Mouse (Mus musculus) kidney, embryonic 14.5 days (tissue): Measurements from ENCODE around the gene Ciita. TPM values are rescaled to one million over a fixed set of nuclear protein-coding genes. Genes with fewer than 3 reads are reported as not detected.

Source experiments
- ATAC-seq: fragments of 200-750 bp; cut with Nextera tagmentation; 2 replicates; pipeline ENCODE4 v1.8.0; 2017; ENCODE audit warnings: moderate number of reproducible peaks, mild to moderate bottlenecking, moderate TSS enrichment, moderate library complexity; ENCODE audit not compliant: low FRiP score, low TSS enrichment
- H3K27ac ChIP-seq: fragments of 300-500 bp; sonication (generic); 2 replicates; pipeline ENCODE4 v1.5.1; 2014; ENCODE audit warnings: low read depth, mild to moderate bottlenecking, low read length, moderate library complexity, mixed read lengths
- H3K27me3 ChIP-seq: fragments of 300-500 bp; sonication (generic); 2 replicates; pipeline ENCODE4 v1.6.1; 2014; ENCODE audit warnings: mild to moderate bottlenecking, low read length; ENCODE audit not compliant: control insufficient read depth, insufficient read depth
- H3K36me3 ChIP-seq: fragments of 300-500 bp; sonication (generic); 2 replicates; pipeline ENCODE4 v1.6.1; 2014; ENCODE audit warnings: low read length, mixed read lengths; ENCODE audit not compliant: control insufficient read depth, insufficient read depth
- H3K4me1 ChIP-seq: fragments of 300-500 bp; sonication (generic); 2 replicates; pipeline ENCODE4 v1.6.1; 2014; ENCODE audit warnings: low read length, mixed read lengths; ENCODE audit not compliant: control insufficient read depth, insufficient read depth
- H3K4me2 ChIP-seq: fragments of 300-500 bp; sonication (generic); replicated peaks from 2 replicates; pipeline ENCODE4 v1.6.1; 2014; ENCODE audit warnings: low read depth, mild to moderate bottlenecking, low read length
- H3K4me3 ChIP-seq: fragments of 300-500 bp; sonication (generic); 2 replicates; pipeline ENCODE4 v1.5.1; 2014; ENCODE audit warnings: mild to moderate bottlenecking, low read length
- H3K9ac ChIP-seq: fragments of 300-500 bp; sonication (generic); 2 replicates; pipeline ENCODE4 v1.6.1; 2014; ENCODE audit warnings: low read depth, mild to moderate bottlenecking, low read length, moderate library complexity
- H3K9me3 ChIP-seq: fragments of 300-500 bp; sonication (generic); 2 replicates; pipeline ENCODE4 v1.6.1; 2016; ENCODE audit warnings: low read length; ENCODE audit not compliant: control insufficient read depth
- WGBS: fragments of 180-500 bp; shearing (Covaris S2); extraction: QIAGEN DNeasy Blood & Tissue Kit; methylation state at CpG from one replicate; pipeline ENCODE4 v1.1.7; 2014; 5-methylcytosine and 5-hydroxymethylcytosine counted together
- polyA plus RNA-seq: library from polyadenylated mRNA; unstranded; fragments of >200 nt; fragmentation: Nextera tagmentation; extraction: Ambion mirVana; gene quantifications from 2 replicates; pipeline ENCODE4 v1.2.1, GENCODE M21; 2014

Gene Ciita
- polyA plus RNA-seq, 1 experiment from 2014 or later = 1.4 TPM

GRCm38 (mm10) chr16:10461178-10461577, 18.7 kb upstream of the Ciita start:
- no peak overlapping the region for H3K4me2 ChIP-seq
- H3K9ac ChIP-seq = no peak overlapping the region
- H3K27me3 ChIP-seq = no peaks in the 10 kb centered on the region
- 91% methylated on average over 2 of the region's 2 CpGs for WGBS
- H3K4me1 ChIP-seq = no peaks in the 10 kb centered on the region
- H3K36me3 ChIP-seq = no peaks in the 10 kb centered on the region
- H3K4me3 ChIP-seq = no peak overlapping the region
- no peak for ATAC-seq
- H3K9me3 ChIP-seq = no peaks in the 10 kb centered on the region
- H3K27ac ChIP-seq = no peak overlapping the region

GRCm38 (mm10) chr16:10465011-10465681, 14.7 kb upstream of the Ciita start:
- no peak overlapping the region for H3K27ac ChIP-seq
- peak; percentile 35; the same call in 1 of the 2 replicates for ATAC-seq
- no peaks in the 10 kb centered on the region for H3K4me1 ChIP-seq
- no peak overlapping the region for H3K4me2 ChIP-seq
- no peaks in the 10 kb centered on the region for H3K27me3 ChIP-seq
- H3K4me3 ChIP-seq = no peak overlapping the region
- no peaks in the 10 kb centered on the region for H3K9me3 ChIP-seq
- H3K9ac ChIP-seq = no peak overlapping the region
- 17% methylated on average over 4 of the region's 4 CpGs for WGBS
- H3K36me3 ChIP-seq = no peaks in the 10 kb centered on the region

GRCm38 (mm10) chr16:10467391-10468107, 12.3 kb upstream of the Ciita start:
- H3K4me3 ChIP-seq = no peak overlapping the region
- ATAC-seq = no peak
- H3K9me3 ChIP-seq = no peaks in the 10 kb centered on the region
- H3K27me3 ChIP-seq = no peaks in the 10 kb centered on the region
- 30% methylated on average over 11 of the region's 11 CpGs for WGBS
- no peak overlapping the region for H3K4me2 ChIP-seq
- no peak overlapping the region for H3K27ac ChIP-seq
- no peaks in the 10 kb centered on the region for H3K4me1 ChIP-seq
- no peaks in the 10 kb centered on the region for H3K36me3 ChIP-seq
- H3K9ac ChIP-seq = no peak overlapping the region

DNA sequence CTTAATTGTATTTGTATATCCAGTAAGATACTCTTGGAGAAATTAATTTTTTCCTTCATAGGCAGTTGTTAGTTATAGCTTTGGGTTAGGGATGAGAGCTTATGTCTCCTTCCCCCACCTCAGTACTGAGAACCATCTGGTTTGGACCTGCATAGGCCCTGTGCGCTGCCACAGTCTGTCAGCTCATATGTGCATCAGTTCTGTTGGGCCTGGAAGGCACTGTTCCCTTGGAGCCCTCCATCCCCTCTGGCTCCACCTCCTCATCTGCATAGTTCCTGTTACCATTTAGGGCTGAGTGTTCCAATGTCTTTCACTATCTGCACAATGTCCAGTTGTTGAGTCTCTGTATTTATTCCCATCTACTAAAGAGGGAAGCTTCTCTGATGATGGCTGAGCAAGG, 11.7 kb upstream of the Ciita start:
- Histone ChIP-seq H3K4me3 (no peak overlapping the region), H3K4me1 (no peaks in the 10 kb centered on the region), H3K4me2 (no peak overlapping the region), H3K36me3 (no peaks in the 10 kb centered on the region), H3K27ac (no peak overlapping the region), H3K9ac (no peak overlapping the region), H3K27me3 (no peaks in the 10 kb centered on the region), H3K9me3 (no peaks in the 10 kb centered on the region)
- no peak for ATAC-seq
- 73% methylated on average over 1 of the region's 1 CpGs for WGBS

DNA sequence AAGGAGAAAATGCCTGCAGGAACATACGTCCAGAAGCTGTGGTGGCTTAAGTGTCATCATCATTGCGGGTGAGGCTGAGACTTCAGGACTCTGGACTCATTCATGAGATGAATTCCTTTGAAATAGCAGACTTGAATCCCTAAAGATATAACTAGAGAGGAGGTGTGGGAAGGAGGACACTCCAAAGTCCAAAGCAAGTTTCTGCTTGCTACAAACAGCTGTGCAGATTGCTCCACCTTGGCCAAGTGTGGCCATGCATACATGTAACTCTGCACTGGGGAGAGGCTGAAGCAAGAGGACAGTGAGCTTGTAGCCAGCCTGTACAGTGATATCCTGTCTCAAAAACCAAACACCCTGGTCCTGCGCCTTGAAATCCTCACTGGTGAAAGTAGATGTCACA, 7.9 kb upstream of the Ciita start:
- WGBS = 90% methylated on average over 3 of the region's 3 CpGs

DNA sequence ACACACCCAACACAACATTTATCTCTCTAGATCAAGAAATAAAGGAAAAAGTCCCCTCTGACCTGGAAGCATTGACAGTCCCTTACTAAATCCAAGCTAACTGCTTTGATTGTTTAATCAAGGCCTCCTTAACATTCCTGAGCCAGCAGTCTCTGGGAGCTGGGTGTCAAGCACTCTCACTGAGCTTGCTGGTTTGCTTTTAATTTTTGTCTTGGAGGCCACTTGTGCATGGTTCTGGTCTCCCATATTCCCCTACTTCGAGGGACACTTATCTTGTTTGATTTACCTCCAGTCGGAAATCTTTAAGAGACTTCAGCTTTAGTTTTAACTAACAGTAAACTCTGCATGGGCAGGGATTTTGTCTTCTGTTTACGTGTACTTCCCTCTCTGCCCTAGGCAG, 4.9 kb upstream of the Ciita start:
- ATAC-seq = no peak
- Histone ChIP-seq H3K27ac (no peak overlapping the region), H3K27me3 (no peaks in the 10 kb centered on the region), H3K9me3 (no peaks in the 10 kb centered on the region), H3K4me1 (no peaks in the 10 kb centered on the region), H3K4me3 (no peak overlapping the region), H3K4me2 (no peak overlapping the region), H3K36me3 (no peaks in the 10 kb centered on the region), H3K9ac (no peak overlapping the region)
- WGBS = 90% methylated on average over 3 of the region's 3 CpGs

More for the DNA sequence above, 7.9 kb upstream of the Ciita start:
- H3K4me3 ChIP-seq = no peak overlapping the region
- H3K4me1 ChIP-seq = no peaks in the 10 kb centered on the region
- no peak for ATAC-seq
- H3K9me3 ChIP-seq = no peaks in the 10 kb centered on the region
- no peaks in the 10 kb centered on the region for H3K36me3 ChIP-seq
- H3K4me2 ChIP-seq = no peak overlapping the region
- no peak overlapping the region for H3K27ac ChIP-seq
- H3K27me3 ChIP-seq = no peaks in the 10 kb centered on the region
- no peak overlapping the region for H3K9ac ChIP-seq

DNA sequence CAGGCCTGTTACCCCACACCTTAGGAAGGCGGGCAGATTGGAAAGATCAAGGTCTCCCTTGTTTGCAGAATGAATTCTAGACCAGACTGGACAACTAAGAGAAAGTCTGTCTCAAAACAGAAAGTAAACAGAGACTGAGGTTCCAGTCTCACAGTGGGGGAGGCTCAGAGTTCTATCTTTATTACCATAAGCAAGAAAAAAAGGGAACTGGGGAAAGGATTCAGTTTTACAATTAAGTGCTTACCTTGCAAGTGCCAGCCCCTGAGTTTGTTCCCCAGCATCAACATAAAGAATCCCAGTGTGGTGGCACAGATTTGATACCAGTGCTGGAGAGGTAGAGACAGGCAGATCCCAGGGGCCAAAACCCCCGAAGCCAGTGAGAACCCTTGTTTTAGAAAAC, 3.9 kb upstream of the Ciita start:
- 69% methylated on average over 2 of the region's 2 CpGs for WGBS
- Histone ChIP-seq H3K4me2 (no peak overlapping the region), H3K27ac (no peak overlapping the region), H3K27me3 (no peaks in the 10 kb centered on the region), H3K9ac (no peak overlapping the region), H3K4me1 (no peaks in the 10 kb centered on the region), H3K9me3 (no peaks in the 10 kb centered on the region), H3K4me3 (no peak overlapping the region), H3K36me3 (no peaks in the 10 kb centered on the region)
- ATAC-seq = no peak

GRCm38 (mm10) chr16:10482343-10482742, 2.5 kb downstream of the Ciita start:
- H3K4me3 ChIP-seq = no peak overlapping the region
- H3K27ac ChIP-seq = no peak overlapping the region
- H3K4me1 ChIP-seq = no peaks in the 10 kb centered on the region
- H3K36me3 ChIP-seq = no peaks in the 10 kb centered on the region
- H3K27me3 ChIP-seq = no peaks in the 10 kb centered on the region
- ATAC-seq = no peak
- H3K9ac ChIP-seq = no peak overlapping the region
- no peak overlapping the region for H3K4me2 ChIP-seq
- 66% methylated on average over 4 of the region's 4 CpGs for WGBS
- H3K9me3 ChIP-seq = no peaks in the 10 kb centered on the region

DNA sequence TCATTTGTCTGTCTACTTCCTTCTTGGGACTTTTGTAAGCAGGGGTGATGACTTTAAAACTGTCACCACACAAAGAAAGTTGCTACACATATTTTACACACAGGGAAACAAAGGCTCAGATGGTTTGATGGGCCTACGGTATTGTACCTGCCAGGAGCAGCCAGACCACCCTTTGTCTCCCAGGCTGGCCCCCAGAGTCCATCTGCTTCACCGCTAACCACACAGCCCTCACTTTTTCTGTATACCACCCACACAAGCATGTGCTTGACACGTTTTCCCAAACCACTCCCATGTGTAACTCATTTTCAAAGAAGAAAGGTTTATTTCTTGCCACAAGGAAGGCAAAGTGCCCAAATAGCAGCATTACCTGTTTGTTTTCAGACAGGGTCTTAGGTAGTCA, 7.1 kb downstream of the Ciita start:
- Histone ChIP-seq H3K27ac (no peak overlapping the region), H3K4me2 (no peak overlapping the region), H3K9me3 (no peaks in the 10 kb centered on the region), H3K27me3 (0 out of 2 replicates have a peak, but pooled peaks cover 3% of the 10 kb centered on the region), H3K4me3 (no peak overlapping the region), H3K4me1 (peaks cover 9% of the 10 kb centered on the region; the same call in 1 of the 2 replicates), H3K9ac (no peak overlapping the region), H3K36me3 (no peaks in the 10 kb centered on the region)
- ATAC-seq = no peak
- WGBS = 76% methylated on average over 3 of the region's 3 CpGs
